Mouse (Mus musculus): ENCODE measurements around the gene Exo5. TPM values are rescaled to one million over a fixed set of nuclear protein-coding genes. Genes with fewer than 3 reads are reported as not detected.

Exo5 gene
- total RNA-seq, 1 experiment from 2014 or later, result 6.7 TPM

DNA sequence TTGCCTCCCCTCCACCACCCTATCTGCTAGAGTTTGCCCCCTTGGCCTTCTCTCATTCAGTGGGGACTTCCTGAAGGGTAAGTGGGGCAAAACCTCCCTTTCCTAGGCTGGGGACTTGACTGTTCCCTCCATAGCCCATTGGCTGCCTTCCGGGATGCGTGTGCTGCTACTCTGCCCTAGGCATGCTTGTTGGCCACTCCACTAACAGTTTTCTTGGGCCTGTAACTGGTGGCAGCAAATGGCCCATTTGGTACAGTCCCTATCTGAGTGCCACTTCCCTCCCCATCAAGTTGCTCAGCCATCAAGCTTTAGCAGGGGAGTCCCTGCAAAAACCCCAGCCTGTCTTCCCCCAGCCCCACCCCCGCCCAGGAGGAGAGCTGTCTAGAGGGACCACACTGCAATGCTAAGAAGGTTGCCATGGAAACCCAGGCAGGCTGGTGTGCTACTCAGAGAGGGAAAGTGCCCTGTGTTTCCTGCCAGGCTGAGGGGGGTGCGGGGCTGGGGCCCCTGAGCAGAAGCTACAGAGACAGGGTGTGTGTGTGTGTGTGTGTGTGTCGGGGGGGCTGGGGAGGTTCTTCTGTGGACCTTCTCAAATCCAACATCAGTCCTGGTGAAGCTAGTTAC is 42.7 kb downstream of the Exo5 start:
- ATAC-seq (replicated peaks; ENCODE audit: insufficient number of reproducible peaks, low FRiP score, low TSS enrichment, poor library complexity, severe bottlenecking), result no peak

DNA sequence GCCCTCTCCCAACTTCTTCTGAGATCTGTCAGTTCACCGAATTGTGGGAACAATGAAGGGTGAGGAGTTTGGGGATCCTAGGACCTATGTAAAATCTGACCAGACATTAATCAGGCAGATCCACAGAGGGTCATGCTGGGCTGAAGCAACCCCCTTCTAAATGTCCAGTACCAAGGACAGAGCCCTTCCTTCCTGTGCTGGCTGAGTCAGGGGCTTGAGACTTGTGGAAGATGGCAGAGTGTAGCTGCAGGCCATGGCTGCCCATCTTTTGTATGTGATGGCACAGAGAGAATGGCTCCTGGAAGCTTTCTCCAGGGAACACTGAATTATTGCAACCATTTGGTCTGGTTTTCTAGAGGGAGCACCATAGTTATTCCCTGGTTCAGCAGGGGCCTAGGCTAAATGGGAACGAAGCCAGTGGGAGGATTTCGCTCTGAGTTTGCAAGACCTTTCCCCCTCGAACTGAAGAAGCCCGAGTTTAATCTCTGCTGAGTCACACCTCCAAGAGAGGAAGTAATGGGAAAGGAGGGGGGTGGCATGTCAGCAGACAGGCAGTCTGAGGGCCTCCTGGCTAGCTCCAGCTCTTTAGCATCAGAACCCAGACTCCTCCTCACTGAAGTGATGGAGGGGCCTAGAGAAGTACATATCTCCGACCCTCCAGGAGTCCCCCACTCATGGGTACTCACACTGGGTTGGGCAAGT is 43.9 kb downstream of the Exo5 start:
- no peak; the same call in 1 of the 2 replicates for ATAC-seq (replicated peaks; ENCODE audit: insufficient number of reproducible peaks, low FRiP score, low TSS enrichment, poor library complexity, severe bottlenecking)

DNA sequence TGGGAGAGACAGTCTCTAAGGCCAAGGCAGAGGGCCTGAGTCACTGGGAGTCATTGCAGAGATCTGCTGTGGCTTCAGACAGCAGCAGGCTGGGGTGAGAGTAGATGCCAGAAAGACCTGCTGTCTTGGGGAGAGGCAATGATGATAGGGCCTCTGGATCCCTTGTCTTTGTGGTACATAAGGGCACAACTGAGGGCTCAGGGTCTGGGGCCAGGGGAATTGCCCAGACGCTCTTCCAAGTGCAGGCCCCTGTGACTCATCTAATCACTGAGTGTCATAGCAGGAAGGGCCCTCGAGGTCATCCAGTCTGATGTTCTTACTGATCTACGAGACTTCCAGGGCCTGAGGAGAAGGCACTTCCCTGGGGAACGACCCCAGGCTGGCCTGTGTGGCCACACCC is 45.4 kb downstream of the Exo5 start:
- ATAC-seq (replicated peaks; ENCODE audit: insufficient number of reproducible peaks, low FRiP score, low TSS enrichment, poor library complexity, severe bottlenecking), result no peak

DNA sequence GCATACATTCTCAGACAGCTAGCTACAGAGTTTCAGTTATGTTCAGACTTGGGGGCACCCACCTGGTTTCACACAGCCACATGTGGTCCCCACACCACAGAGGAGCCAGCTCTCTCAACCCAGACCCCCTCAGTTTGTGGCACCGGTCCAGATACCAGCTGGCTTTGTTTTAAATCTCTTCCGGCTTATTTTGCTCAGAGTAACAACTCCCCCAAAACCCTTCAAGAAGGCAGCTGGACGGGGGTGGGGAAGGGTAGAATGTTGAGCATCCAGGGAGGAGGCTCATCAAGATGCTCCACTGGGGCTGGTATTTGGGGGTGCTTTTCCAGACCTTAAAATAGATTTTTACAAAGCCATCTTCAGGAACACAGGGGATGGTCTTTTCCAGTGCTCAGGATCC is 46.1 kb downstream of the Exo5 start:
- no peak for ATAC-seq (replicated peaks; ENCODE audit: insufficient number of reproducible peaks, low FRiP score, low TSS enrichment, poor library complexity, severe bottlenecking)

DNA sequence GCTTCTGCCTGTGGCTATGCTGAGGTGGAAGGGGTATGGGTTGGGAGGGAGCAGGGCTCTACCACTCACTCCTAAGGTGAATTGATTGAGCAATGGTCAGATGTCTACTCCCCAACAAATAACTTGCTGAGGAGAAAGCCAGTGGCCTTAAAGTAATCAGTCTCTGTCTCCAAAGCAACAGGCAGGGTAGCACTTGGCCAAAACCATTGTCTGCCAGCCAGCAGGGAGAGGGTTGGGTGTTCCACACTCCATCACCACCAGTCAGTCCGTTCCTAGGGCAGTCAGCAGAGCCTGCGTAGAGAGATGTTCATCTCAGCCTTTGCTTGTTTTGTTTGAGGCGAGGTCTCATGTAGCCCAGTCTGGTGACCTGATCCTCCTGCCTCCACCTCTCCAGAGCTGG is 48.9 kb downstream of the Exo5 start:
- ATAC-seq (replicated peaks; ENCODE audit: insufficient number of reproducible peaks, low FRiP score, low TSS enrichment, poor library complexity, severe bottlenecking), result no peak

Other genes with a start within 250 kb of the Exo5 start
- gene Kcnq4, start 176.4 kb downstream of the Exo5 start, total RNA-seq (2017), result not detected in 3 replicates
- gene Nfyc, start 93.4 kb downstream of the Exo5 start, total RNA-seq (2017), result 46.7 to 97.0 TPM (median 77.6 TPM) in 3 replicates
- gene Rims3, start 70.2 kb downstream of the Exo5 start, total RNA-seq (2017), result 1.7 to 2.9 TPM (median 1.7 TPM) in 3 replicates
- gene Zfp69, start 26.7 kb upstream of the Exo5 start, total RNA-seq (2017), result 2.9 to 7.0 TPM (median 5.2 TPM) in 3 replicates
- 53.3 to 79.2 TPM (median 60.5 TPM) in 3 replicates for gene Smap2, start 92.2 kb upstream of the Exo5 start, total RNA-seq (2017)
- not detected in 3 replicates for gene Col9a2, start 114.4 kb upstream of the Exo5 start, total RNA-seq (2017)
- gene Zmpste24, start 173.2 kb upstream of the Exo5 start, total RNA-seq (2017), result 29.3 to 49.6 TPM (median 39.0 TPM) in 3 replicates
- 3.2 TPM in 1 of 3 replicates, not detected in the others for gene Tmco2, start 184.2 kb upstream of the Exo5 start, total RNA-seq (2017)

Data from monocyte, adult 5-6 weeks (primary cell).